Mouse (Mus musculus) liver, embryonic 14.5 days (tissue): ENCODE results near the gene Gm3139. TPM values are rescaled to one million over a fixed set of nuclear protein-coding genes. Genes with fewer than 3 reads are reported as not detected.
"Not testable (repeated sequence)": the region's sequence is repeated elsewhere in the genome, so short reads cannot be mapped to it uniquely, and the experiment has no call there.

Source experiments
- ATAC-seq: fragments of 200-750 bp; cut with Nextera tagmentation; 2 replicates; pipeline ENCODE4 v1.8.0; 2017; ENCODE audit warnings: moderate number of reproducible peaks, mild to moderate bottlenecking, moderate library complexity; ENCODE audit not compliant: insufficient read depth
- DNase-seq, 3 experiments: peaks; one replicate each; pipeline ENCODE4 v3.0.0-alpha.2; 2012 to 2013; ENCODE audit warnings: low read depth in 3 of 3, low spot score in 3 of 3
- H3K27ac ChIP-seq: fragments of 300-500 bp; sonication (generic); 2 replicates; pipeline ENCODE4 v1.5.1; 2014; ENCODE audit warnings: moderate library complexity, mild to moderate bottlenecking, control low read depth, inconsistent platforms
- H3K27me3 ChIP-seq: fragments of 300-500 bp; sonication (generic); 2 replicates; pipeline ENCODE4 v1.6.1; 2014; ENCODE audit warnings: mild to moderate bottlenecking, low read length, moderate library complexity; ENCODE audit not compliant: control insufficient read depth, insufficient read depth
- H3K36me3 ChIP-seq: fragments of 300-500 bp; sonication (generic); replicated peaks from 2 replicates; pipeline ENCODE4 v1.6.1; 2014; ENCODE audit warnings: low read depth; ENCODE audit not compliant: control insufficient read depth, insufficient read depth
- H3K4me1 ChIP-seq, 2 experiments: fragments of 200-500 bp in 1 of 2; fragments of 300-500 bp in 1 of 2; sonication (generic) in 1 of 2; replicated peaks; 2 replicates each; pipeline ENCODE4 v1.6.1; 2012 to 2014; ENCODE audit warnings: antibody characterized with exemption in 1 of 2, inconsistent platforms in 1 of 2, low read length in 1 of 2; ENCODE audit not compliant: control insufficient read depth in 2 of 2, insufficient read depth in 2 of 2
- H3K4me2 ChIP-seq: fragments of 300-500 bp; sonication (generic); 2 replicates; pipeline ENCODE4 v1.6.1; 2014; ENCODE audit warnings: low read depth, mild to moderate bottlenecking, control low read depth, moderate library complexity
- H3K4me3 ChIP-seq, 2 experiments: fragments of 200-500 bp in 1 of 2; fragments of 300-500 bp in 1 of 2; sonication (generic) in 1 of 2; 2 replicates each; pipeline ENCODE4 v1.5.1; 2012 to 2014; ENCODE audit warnings: low read depth in 2 of 2, low read length in 2 of 2, mild to moderate bottlenecking in 2 of 2, control low read depth in 1 of 2, inconsistent platforms in 1 of 2, moderate library complexity in 1 of 2; ENCODE audit not compliant: insufficient read depth in 1 of 2
- H3K9ac ChIP-seq: fragments of 300-500 bp; sonication (generic); replicated peaks from 2 replicates; pipeline ENCODE4 v1.6.1; 2014; ENCODE audit warnings: mild to moderate bottlenecking, control low read depth, moderate library complexity
- H3K9me3 ChIP-seq: fragments of 300-500 bp; sonication (generic); 2 replicates; pipeline ENCODE4 v1.6.1; 2016; ENCODE audit warnings: low read length, mixed read lengths; ENCODE audit not compliant: control insufficient read depth
- WGBS: fragments of 180-500 bp; shearing (Covaris S2); extraction: QIAGEN DNeasy Blood & Tissue Kit; methylation state at CpG from one replicate; pipeline ENCODE4 v1.1.7; 2014; ENCODE audit not compliant: insufficient replicate concordance; 5-methylcytosine and 5-hydroxymethylcytosine counted together
- polyA plus RNA-seq, 2 experiments: library from polyadenylated mRNA; depleted of rRNA in 1 of 2; stranded (reverse) in 1 of 2; unstranded in 1 of 2; fragments of >200 nt; fragmentation: Nextera tagmentation in 1 of 2; extraction: Ambion mirVana in 1 of 2; gene quantifications; 2 replicates each; pipeline versions ENCODE4 v1.2.1 to v1.2.3; 2012 to 2014

Gene Gm3139
- polyA plus RNA-seq (2012; rRNA removed), result not detected in 2 replicates
- not detected in 2 replicates for polyA plus RNA-seq (2014; fragmentation: Nextera tagmentation; extraction: Ambion mirVana)

GRCm38 (mm10) chr5:94525987-94526386 is at the start of gene Gm3139:
Gene Gm3139, plus strand, starts transcription at chr5:94526287.
- not testable (repeated sequence) for H3K4me1 ChIP-seq, H3K36me3 ChIP-seq, H3K9ac ChIP-seq, ATAC-seq, H3K9me3 ChIP-seq, H3K27ac ChIP-seq, H3K4me2 ChIP-seq, H3K4me3 ChIP-seq, DNase-seq, H3K27me3 ChIP-seq
- no CpG with 5 or more reads among the region's 2 CpGs for WGBS

Other genes with a start within 250 kb of the Gm3139 start
- gene A430089I19Rik, start 219.5 kb upstream of the Gm3139 start, polyA plus RNA-seq (2012; rRNA removed), result not detected in 2 replicates
- not detected in 2 replicates for gene A430089I19Rik, start 219.5 kb upstream of the Gm3139 start, polyA plus RNA-seq (2014; fragmentation: Nextera tagmentation; extraction: Ambion mirVana)
- not detected in 2 replicates for gene Gm6502, start 211.9 kb upstream of the Gm3139 start, polyA plus RNA-seq (2012; rRNA removed)
- gene Gm6502, start 211.9 kb upstream of the Gm3139 start, polyA plus RNA-seq (2014; fragmentation: Nextera tagmentation; extraction: Ambion mirVana), result not detected in 2 replicates
- gene AA792892, start 186.5 kb upstream of the Gm3139 start, polyA plus RNA-seq (2012; rRNA removed), result not detected in 2 replicates
- gene AA792892, start 186.5 kb upstream of the Gm3139 start, polyA plus RNA-seq (2014; fragmentation: Nextera tagmentation; extraction: Ambion mirVana), result not detected in 2 replicates
- gene Gm7682, start 80.5 kb upstream of the Gm3139 start, polyA plus RNA-seq (2012; rRNA removed), result not detected in 2 replicates
- gene Gm7682, start 80.5 kb upstream of the Gm3139 start, polyA plus RNA-seq (2014; fragmentation: Nextera tagmentation; extraction: Ambion mirVana), result not detected in 2 replicates
- not detected in 2 replicates for gene Gm3147, start 90.1 kb downstream of the Gm3139 start, polyA plus RNA-seq (2012; rRNA removed)
- not detected in 2 replicates for gene Gm3147, start 90.1 kb downstream of the Gm3139 start, polyA plus RNA-seq (2014; fragmentation: Nextera tagmentation; extraction: Ambion mirVana)
- gene Gm6509, start 97.7 kb downstream of the Gm3139 start, polyA plus RNA-seq (2012; rRNA removed), result not detected in 2 replicates
- not detected in 2 replicates for gene Gm6509, start 97.7 kb downstream of the Gm3139 start, polyA plus RNA-seq (2014; fragmentation: Nextera tagmentation; extraction: Ambion mirVana)
- not detected in 2 replicates for gene Gm6205, start 122.1 kb downstream of the Gm3139 start, polyA plus RNA-seq (2012; rRNA removed)
- gene Gm6205, start 122.1 kb downstream of the Gm3139 start, polyA plus RNA-seq (2014; fragmentation: Nextera tagmentation; extraction: Ambion mirVana), result not detected in 2 replicates